Mouse (Mus musculus): ENCODE measurements around the gene Smcr8. TPM values are rescaled to one million over a fixed set of nuclear protein-coding genes. Genes with fewer than 3 reads are reported as not detected.

Smcr8 gene
- total RNA-seq, 2 experiments from 2014 or later, result 22.1 to 23.6 TPM

Small RNAs within 50 kb of the gene (microRNA-seq; reads per million reads assigned to microRNA genes)
- gene Mir5100, result 2.7 to 4.0 reads per million in 2 experiments

Other genes starting within 250 kb of the Smcr8 start
- gene Alkbh5, start 241.1 kb upstream of the Smcr8 start, total RNA-seq (2021), result 10 to 100 TPM; 39.0 to 40.1 TPM
- 10 to 100 TPM; 42.5 to 47.3 TPM for gene Llgl1, start 77.8 kb upstream of the Smcr8 start, total RNA-seq (2021)
- 10 to 100 TPM; 54.7 to 57.8 TPM for gene Flii, start 50.3 kb upstream of the Smcr8 start, total RNA-seq (2021)
- 10 to 100 TPM; 25.4 to 27.7 TPM for gene Mief2, start 49.1 kb upstream of the Smcr8 start, total RNA-seq (2021)
- 1 to 10 TPM; 5.8 to 6.1 TPM for gene Top3a, start 159 bp upstream of the Smcr8 start, total RNA-seq (2021)
- 1 to 10 TPM; 3.9 to 7.1 TPM for gene Shmt1, start 34.2 kb downstream of the Smcr8 start, total RNA-seq (2021)
- 10 to 100 TPM; 26.1 to 27.4 TPM for gene Dhrs7b, start 53.1 kb downstream of the Smcr8 start, total RNA-seq (2021)
- 10 to 100 TPM; 22.9 to 25.5 TPM for gene Tmem11, start 101.7 kb downstream of the Smcr8 start, total RNA-seq (2021)
- gene Natd1, start 137.2 kb downstream of the Smcr8 start, total RNA-seq (2021), result 10 to 100 TPM; 13.3 to 16.8 TPM
- 10 to 100 TPM; 15.9 to 16.6 TPM for gene Map2k3, start 154.5 kb downstream of the Smcr8 start, total RNA-seq (2021)
- 1 to 10 TPM; 7.4 to 8.2 TPM for gene Kcnj12, start 245.0 kb downstream of the Smcr8 start, total RNA-seq (2021)

Data from layer of hippocampus, postnatal 10 days (tissue).